Mouse (Mus musculus): ENCODE results near the gene Fzd2.
"Not testable (repeated sequence)": the region's sequence is repeated elsewhere in the genome, so short reads cannot be mapped to it uniquely, and the experiment has no call there.

Gene Fzd2

DNA sequence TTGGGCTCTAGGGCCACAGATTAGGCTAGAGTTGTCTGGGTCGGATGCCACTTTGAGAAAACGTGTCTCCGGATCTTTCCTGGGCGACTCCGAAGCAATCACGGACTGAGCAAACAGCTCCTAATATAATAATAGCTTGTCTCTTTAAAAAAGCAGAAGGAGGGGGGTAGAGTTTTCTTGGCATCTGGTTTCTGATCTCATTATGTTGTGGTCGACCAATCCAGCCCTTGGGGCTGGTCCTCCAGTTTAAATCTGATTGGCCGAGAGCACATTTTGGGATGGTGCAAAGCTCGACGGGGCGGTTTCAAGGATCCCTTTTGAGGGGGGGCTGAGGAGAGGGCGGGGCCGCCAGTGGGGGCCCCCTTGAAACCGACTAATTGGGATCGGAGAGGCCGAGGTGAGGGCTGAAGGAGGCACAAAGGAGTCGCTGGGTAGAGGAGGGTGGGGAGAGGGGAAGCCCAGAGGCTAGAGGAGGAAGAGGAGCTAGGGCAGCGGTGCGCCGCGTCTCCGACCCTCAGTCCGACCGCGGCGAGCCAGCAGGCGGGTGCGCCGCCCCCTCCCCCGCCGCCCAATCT is at the start of gene Fzd2:
TSS of gene Fzd2 (plus strand) at position 387 of the 575 bp plus-strand sequence.
- DNase-seq (ENCODE audit: low spot score in 2 of 2): no peak

DNA sequence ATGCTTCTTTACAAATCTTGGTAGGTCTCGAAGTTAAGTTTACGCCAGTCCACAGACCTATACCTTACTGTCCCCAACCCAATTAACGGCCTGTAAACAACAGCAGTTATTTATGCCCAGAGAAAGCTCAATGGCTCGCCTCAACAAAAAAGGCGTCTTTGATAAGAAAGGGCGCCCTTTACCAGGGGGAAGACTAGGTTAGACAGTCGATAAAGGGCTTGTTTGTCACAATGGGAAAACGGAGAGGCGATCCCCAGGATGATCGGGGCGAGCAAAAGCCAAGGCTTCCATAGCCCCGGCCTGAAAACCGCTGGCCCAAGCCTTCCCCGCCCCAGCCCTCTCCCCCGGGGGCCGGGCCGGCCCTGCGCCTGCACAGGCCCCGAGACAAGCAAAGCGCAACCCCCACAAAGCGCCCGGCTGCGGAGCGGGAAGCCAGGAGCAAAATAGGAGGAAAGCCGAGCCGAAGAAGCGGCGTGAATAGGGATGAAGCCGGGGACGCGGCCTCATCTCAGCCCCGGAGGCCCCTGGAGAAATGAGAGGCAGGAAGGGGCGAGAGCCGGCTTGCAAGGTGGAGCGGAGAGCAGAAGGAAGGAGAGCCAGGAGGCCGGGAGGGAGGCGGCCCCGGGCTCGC is 48.7 kb upstream of the Fzd2 start:
- no peak for DNase-seq (ENCODE audit: low spot score in 2 of 2)

GRCm38 (mm10) chr11:102556031-102556715 is 48.0 kb upstream of the Fzd2 start, which contains the start of gene Gpatch8:
Gpatch8 (minus strand) TSS chr11:102556392.
- DNase-seq (ENCODE audit: low spot score in 2 of 2): peak; percentile 87

DNA sequence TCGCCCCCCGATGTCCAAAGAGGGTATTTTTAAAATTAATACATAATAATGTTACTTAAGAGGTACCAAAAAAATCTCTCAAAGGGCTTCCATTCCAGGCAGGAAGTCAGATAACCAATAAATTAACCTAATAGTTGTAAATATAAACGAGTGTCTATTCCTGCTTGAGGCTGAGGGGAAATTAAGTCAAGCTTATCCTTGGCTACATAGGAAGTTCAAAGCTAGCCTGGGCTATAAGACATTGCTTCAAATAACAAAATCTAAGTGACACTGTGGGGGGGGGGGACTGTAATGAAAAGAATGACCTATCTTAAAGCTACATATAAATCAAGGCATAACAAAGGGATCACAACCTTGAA is 47.5 kb upstream of the Fzd2 start:
- DNase-seq (ENCODE audit: low spot score in 2 of 2): no peak

DNA sequence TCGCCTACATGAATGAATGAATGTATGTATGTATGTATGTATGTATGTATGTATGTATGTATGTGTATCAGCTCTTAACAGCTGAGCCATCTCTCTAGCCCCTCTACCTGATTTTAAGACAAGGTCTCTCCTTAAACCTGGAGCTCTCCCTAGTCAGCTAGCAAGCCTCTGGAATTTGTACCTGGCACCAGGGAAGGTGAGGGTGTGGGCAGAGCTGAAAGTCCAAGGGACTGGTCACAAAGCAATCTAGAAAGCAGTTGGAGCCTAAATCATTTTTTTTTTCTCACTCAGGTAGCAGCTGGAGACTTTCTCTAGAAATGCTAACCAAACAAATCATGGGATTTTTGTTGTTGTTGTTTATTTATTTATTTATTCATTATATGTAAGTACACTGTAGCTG is 46.8 kb upstream of the Fzd2 start:
- DNase-seq (ENCODE audit: low spot score in 2 of 2): no peak

- DNase-seq (ENCODE audit: low spot score in 2 of 2): no peak
Observed at GRCm38 (mm10) chr11:102558704-102559103, 45.5 kb upstream of the Fzd2 start.

DNA sequence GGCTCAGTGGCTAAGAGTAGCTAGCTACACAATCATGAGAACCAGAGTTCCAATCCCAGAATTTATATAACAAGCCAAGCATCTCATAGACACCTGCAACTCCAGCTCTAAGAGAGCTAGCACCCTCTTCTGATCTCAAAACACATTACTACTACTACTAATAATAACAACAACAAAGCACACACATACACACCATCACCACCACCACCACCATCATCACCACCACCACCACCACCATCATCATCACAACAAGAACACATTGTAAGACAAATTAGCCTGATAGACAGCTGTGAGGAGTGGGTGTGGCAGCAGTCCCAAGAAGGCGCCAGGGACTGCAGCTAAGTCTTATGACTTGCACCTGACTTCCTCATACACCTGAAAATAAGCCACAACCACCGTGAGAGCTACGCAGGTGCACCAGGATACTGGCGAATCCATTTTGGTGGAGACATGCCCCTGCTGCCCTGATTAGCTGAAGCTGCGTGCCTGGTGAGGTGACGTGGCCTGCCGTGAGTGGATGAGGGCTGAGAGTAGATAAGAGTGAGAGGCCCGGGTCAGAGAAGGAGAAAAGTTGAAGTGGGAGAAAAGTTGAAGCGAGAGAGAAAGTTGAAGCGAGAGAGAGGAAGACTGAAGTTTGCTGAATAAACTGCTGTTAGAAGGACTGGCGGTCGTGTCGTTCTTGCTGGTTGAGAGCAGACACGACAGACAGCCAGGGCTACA is 39.1 kb upstream of the Fzd2 start:
- not testable (repeated sequence) for DNase-seq (ENCODE audit: low spot score in 2 of 2)

GRCm38 (mm10) chr11:102565741-102566140 is 38.5 kb upstream of the Fzd2 start:
- DNase-seq (ENCODE audit: low spot score in 2 of 2): no peak

DNA sequence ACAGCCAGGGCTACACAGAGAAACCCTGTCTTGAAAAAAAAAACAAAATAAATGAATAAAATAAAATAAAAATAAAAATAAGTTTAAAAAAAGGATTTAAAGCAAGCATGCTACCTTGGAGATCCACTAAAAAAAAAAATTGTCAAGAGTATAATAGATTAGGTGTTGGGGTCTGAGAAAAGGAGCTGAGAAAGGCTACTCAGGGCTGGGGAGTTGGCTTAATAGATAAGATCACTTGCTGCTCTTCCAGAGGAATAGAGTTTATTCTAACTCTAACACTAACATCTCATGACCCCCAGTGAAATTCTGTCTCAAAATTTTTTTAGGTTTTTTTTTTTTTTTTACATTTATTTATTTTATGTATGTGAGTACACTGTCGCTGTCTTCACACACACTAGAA is 37.9 kb upstream of the Fzd2 start:
- DNase-seq (ENCODE audit: low spot score in 2 of 2): no peak

- no peak for DNase-seq (ENCODE audit: low spot score in 2 of 2)
Observed at GRCm38 (mm10) chr11:102567157-102567556, 37.0 kb upstream of the Fzd2 start.

DNA sequence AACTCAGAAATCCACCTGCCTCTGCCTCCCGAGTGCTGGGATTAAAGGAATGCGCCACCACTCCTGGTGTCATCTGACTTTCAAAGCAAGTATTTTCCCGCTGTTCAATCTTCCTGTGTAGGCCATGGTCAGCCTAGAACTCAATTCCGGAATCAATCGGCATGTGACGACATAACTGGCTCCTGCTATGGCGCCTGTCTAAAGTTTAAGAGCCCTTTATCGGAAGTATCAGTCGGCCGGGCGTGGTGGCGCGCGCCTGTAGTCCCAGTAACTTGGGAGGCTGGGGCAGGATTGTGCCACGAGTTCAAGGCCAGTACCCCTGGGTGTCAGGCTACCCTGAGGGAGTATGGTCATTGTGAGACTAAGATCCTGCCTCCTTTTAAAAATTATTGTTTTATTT is 36.5 kb upstream of the Fzd2 start:
- DNase-seq (ENCODE audit: low spot score in 2 of 2): no peak

- DNase-seq (ENCODE audit: low spot score in 2 of 2): peak in 1 of 2 experiments; percentile 6
Observed at GRCm38 (mm10) chr11:102568191-102568590, 36.0 kb upstream of the Fzd2 start.

DNA sequence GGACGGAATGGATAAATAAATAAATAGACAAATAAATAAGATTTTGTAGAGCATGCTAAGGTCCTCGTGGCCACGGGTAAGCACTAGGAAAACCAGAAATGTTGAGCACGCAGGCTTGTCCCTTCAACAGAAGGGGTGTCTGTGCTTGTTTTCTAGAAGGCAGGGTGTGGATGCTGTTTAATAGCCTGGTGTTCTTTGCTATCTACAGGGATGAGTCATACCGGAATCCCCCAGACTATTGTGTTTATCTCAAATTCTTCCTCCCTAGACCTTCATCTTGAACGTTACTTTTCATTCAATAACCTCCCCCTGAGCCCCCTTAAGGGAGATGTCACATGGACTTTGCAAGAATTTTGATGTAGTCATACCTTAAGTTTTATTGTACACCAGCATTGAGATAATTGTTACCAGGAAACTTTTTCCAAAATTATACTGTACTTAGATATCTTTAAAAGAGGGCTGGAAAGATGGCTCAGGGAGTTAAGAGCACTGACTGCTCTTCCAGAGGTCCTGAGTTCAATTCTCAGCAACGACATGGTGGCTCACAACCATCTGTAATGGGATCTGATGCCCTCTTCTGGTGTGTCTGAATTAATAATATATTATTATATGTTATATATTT is 35.3 kb upstream of the Fzd2 start:
- DNase-seq (ENCODE audit: low spot score in 2 of 2): no peak

- DNase-seq (ENCODE audit: low spot score in 2 of 2): peak; percentile 36 to 84
Observed at GRCm38 (mm10) chr11:102572866-102573663, 31.1 kb upstream of the Fzd2 start.

GRCm38 (mm10) chr11:102575034-102575433 is 29.2 kb upstream of the Fzd2 start:
- DNase-seq (ENCODE audit: low spot score in 2 of 2): no peak

- no peak for DNase-seq (ENCODE audit: low spot score in 2 of 2)
Observed at GRCm38 (mm10) chr11:102576050-102576754, 28.0 kb upstream of the Fzd2 start.

- peak; percentile 21 to 83 for DNase-seq (ENCODE audit: low spot score in 2 of 2)
Observed at GRCm38 (mm10) chr11:102578341-102579118, 25.7 kb upstream of the Fzd2 start.

GRCm38 (mm10) chr11:102579165-102580033 is 24.8 kb upstream of the Fzd2 start, which contains the start of gene Gm11627:
Gm11627 (minus strand) TSS chr11:102579461.
- DNase-seq (ENCODE audit: low spot score in 2 of 2): no peak

DNA sequence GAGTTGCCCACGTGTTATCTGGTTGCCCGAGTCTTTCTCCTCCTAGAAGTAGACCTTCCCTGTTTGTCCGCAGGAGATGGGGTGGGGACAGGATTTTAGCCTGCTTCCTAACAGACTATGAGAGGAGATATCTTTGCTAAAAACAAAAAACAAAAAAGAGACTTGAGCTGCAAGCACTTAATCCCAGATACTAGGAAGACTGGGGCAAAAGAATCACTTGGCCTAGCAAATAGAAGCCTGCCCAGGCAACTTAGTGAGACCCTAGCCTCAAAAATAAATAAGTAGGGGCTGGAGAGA is 24.2 kb upstream of the Fzd2 start:
- no peak for DNase-seq (ENCODE audit: low spot score in 2 of 2)

Data from thymus, postnatal 10 days (tissue).